Mouse (Mus musculus) heart, adult 9 months (tissue): ENCODE results near the gene Eng.

Experiments
- DNase-seq, 2 experiments: peaks; one replicate each; pipeline ENCODE4 v3.0.0; 2022; ENCODE audit warnings: low spot score in 2 of 2

The Eng gene

GRCm38 (mm10) chr2:32644083-32644482 is 2.3 kb upstream of the Eng start:
- no peak for DNase-seq

GRCm38 (mm10) chr2:32644799-32645475 is 1.5 kb upstream of the Eng start:
- DNase-seq, result no peak

- no peak for DNase-seq
Measured at GRCm38 (mm10) chr2:32645647-32646046, 748 bp upstream of the Eng start.

GRCm38 (mm10) chr2:32647366-32647765 is 971 bp downstream of the Eng start:
- DNase-seq, result no peak

GRCm38 (mm10) chr2:32653764-32654163 is 7.4 kb downstream of the Eng start:
- no peak for DNase-seq

- peak in 1 of 2 experiments; percentile 62 for DNase-seq
Measured at GRCm38 (mm10) chr2:32654743-32655393, 8.5 kb downstream of the Eng start.

- no peak for DNase-seq
Measured at GRCm38 (mm10) chr2:32655394-32655744, 9.0 kb downstream of the Eng start.

- peak; percentile 86 to 92 for DNase-seq
Measured at GRCm38 (mm10) chr2:32655826-32656225, 9.4 kb downstream of the Eng start.

- no peak for DNase-seq
Measured at GRCm38 (mm10) chr2:32658873-32659272, 12.5 kb downstream of the Eng start.

- DNase-seq, result peak; percentile 69 to 76
Measured at GRCm38 (mm10) chr2:32661509-32662107, 15.2 kb downstream of the Eng start.

- DNase-seq, result no peak
Measured at GRCm38 (mm10) chr2:32662291-32662690, 15.9 kb downstream of the Eng start.

- DNase-seq, result no peak
Measured at GRCm38 (mm10) chr2:32665345-32665744, 18.9 kb downstream of the Eng start.

GRCm38 (mm10) chr2:32665853-32666252 is 19.5 kb downstream of the Eng start:
- no peak for DNase-seq

- DNase-seq, result no peak
Measured at GRCm38 (mm10) chr2:32667775-32668174, 21.4 kb downstream of the Eng start.

GRCm38 (mm10) chr2:32668176-32668575 is 21.8 kb downstream of the Eng start:
- DNase-seq, result no peak

GRCm38 (mm10) chr2:32669876-32670275 is 23.5 kb downstream of the Eng start:
- no peak for DNase-seq

GRCm38 (mm10) chr2:32671147-32671546 is 24.8 kb downstream of the Eng start:
- no peak for DNase-seq

GRCm38 (mm10) chr2:32671907-32672595 is 25.7 kb downstream of the Eng start:
- DNase-seq, result no peak

- DNase-seq, result no peak
Measured at GRCm38 (mm10) chr2:32673176-32673917, 27.0 kb downstream of the Eng start.

- DNase-seq, result no peak
Measured at GRCm38 (mm10) chr2:32676821-32677220, 30.4 kb downstream of the Eng start.

GRCm38 (mm10) chr2:32677683-32678082 is 31.3 kb downstream of the Eng start:
- DNase-seq, result no peak

GRCm38 (mm10) chr2:32680051-32680451 is 33.7 kb downstream of the Eng start:
- no peak for DNase-seq
